Mouse (Mus musculus): Measurements from ENCODE around the gene Slc25a11.

Gene Slc25a11

DNA sequence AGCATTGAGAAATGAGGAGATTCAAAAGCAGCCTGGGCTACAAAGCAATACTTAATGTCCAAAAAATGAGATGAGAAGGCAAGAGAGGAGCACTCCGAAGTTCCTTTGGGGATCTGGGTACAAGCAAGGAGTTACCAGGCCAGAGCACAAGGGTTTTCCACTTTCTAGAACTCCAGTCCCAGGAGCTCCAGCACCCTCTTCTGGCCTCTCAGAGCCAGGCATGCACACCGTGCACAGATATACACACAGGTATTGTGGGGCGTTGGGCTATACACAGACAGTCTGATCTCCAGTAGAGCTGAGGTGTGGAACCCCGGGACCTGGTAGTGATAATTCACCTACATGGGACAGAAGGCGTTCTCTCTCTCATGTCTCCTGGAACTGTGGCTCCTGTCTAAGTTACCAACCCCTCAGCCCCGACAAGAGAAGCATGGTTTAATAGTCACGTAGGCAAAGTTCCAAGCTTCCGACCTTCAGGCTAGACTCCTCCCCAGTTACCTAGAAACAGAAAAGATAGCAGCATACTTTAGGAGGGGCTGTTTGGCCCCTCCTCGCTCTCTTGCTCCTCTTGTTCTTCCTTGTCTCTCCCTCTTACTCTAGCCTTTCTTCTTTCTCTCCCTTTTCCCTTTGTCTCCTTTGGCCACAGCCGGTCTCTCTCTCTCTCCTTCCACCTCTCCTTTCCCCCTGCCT, 24.1 kb downstream of the Slc25a11 start:
- DNase-seq (ENCODE audit: extremely low read depth, low read depth, low spot score), result no peak

DNA sequence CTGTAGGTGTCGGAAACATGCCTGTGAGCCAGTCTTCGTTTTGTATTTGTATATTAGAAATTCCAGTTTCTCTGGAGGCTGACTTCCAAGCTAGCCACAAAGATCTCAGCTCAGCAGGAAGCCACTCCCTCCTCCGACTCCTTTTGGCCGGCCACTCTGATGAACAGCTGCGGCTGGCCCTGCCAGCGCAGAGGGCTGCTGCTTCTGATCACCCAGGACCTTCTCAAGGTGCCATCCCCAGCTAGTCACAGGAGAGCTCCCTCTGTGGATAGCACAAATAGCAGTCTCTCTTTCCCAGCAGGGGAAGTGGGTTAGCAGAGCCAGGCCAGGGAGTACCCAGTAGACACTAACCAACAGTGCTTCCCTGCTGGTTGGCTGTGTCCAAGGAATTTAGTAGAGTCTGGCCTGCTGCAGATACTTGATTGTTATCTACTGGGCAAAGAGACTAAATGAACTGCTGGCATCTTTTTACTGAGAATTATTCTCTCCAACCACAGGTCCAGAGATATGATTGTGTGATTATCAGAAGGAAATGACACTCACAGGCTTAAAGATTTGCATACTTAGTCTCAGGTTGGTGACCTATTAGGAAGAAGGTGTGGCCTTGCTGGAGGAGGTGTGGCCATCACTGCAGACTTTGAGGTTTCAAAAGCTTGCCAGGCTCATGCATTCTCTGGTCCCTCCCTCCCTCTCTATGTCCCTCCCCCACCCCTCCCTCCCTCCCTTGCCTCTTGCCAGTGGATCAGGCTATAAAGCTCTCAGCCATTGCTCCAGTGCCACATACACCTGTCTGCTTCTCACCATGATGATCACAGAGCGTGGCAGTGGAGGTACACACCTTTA, 25.1 kb downstream of the Slc25a11 start:
- no peak for DNase-seq (ENCODE audit: extremely low read depth, low read depth, low spot score)

- no peak for DNase-seq (ENCODE audit: extremely low read depth, low read depth, low spot score)
Measured at GRCm38 (mm10) chr11:70619101-70619500, 28.2 kb downstream of the Slc25a11 start, which contains the start of gene Chrne. Chrne (minus strand) TSS chr11:70619216.

DNA sequence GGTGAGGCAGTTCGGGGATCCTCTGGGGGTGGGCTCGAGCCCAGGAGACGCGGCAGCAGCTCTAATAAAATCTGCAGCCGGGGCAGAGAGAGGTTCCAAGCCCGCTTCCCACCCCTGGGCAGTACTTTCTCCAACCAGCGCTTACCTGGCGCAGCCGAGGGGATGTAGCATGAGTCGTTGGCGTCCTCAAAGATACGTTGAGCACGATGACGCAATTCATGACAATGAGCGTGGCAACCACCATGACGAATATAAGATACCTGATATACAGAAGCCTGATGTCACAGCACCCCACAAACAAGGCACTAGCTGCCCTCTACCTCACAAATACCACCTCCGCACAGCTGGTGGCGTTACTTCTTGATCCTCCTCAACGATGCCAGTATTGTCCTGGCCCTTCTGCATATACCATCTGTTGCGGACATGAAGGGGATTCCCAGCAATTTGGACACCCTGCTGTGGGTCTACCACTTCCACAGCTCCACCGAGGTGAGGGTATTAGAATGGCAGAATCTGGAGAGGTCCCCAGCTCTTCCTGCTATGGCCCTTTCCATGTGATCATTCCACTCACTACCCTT, 31.7 kb downstream of the Slc25a11 start, which contains the start of gene 4930544D05Rik:
TSS of gene 4930544D05Rik (plus strand) at position 333 of the 578 bp plus-strand sequence.
- DNase-seq (ENCODE audit: extremely low read depth, low read depth, low spot score), result no peak

DNA sequence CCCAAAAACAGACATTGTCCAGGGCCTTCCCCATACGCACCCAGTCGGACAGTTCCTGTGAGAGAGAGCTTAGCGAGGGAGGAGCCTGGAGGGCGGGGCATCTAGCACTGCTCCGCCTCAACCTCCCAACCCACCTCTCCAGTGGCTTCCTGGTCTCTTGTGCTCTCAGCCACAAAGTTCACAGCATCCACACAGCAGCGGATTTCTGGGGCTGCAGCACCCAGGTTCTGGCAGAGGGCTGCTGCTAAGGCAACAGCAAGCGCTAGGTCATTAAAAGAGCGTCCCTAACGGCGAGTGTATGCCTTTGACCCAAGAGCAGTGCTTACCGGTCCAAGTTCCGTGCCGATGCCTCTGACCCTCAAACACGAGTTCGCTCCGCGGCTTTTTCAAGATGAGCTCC, 32.2 kb downstream of the Slc25a11 start:
- DNase-seq (ENCODE audit: extremely low read depth, low read depth, low spot score), result no peak

DNA sequence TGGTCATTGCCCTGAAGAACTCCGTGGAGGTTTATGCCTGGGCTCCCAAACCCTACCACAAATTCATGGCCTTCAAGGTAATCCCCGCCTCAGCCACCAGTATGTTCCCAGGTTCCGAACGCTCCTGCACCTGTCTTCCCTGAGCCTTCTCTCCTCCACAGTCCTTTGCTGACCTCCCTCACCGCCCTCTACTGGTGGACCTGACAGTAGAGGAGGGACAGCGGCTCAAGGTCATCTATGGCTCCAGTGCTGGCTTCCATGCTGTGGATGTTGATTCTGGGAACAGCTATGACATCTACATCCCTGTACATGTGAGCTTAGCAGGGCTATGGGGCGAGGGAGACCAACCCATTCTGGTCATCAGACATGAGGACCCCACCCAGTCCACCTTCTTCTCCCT, 34.8 kb downstream of the Slc25a11 start:
- DNase-seq (ENCODE audit: extremely low read depth, low read depth, low spot score), result no peak

GRCm38 (mm10) chr11:70610752-70611151, 36.5 kb downstream of the Slc25a11 start:
- DNase-seq (ENCODE audit: extremely low read depth, low read depth, low spot score), result no peak

DNA sequence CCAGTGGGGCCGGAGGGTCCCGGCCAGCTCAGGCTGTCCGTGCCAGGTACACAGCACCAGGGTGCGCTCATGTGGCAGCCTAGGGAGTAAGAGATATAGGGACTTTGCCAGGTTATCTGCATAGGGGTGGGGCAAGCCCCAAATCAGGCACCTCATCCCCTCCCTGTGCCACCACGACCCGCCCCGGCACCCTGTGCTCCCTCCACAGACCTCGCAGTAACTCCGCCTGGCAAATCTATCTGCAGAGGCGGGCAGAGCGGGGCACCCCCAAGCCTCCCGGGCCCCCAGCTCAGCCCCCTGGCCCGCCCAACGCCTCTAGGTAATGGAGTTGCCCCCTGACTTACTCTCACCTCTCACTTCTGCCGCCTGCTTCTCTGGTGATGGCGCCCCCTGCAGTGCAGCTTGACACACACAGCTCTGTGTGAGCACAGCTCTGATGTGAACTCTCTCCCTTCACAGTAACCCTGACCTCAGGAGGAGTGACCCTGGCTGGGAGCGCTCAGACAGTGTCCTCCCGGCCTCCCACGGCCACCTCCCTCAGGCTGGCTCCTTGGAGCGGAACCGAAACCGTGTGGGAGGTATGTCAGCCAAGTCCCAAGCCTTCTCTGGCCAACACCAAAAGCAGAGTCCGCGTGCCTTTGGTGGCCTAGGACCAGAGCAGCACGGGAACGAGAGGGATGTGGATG, 38.8 kb downstream of the Slc25a11 start:
- no peak for DNase-seq (ENCODE audit: extremely low read depth, low read depth, low spot score)

DNA sequence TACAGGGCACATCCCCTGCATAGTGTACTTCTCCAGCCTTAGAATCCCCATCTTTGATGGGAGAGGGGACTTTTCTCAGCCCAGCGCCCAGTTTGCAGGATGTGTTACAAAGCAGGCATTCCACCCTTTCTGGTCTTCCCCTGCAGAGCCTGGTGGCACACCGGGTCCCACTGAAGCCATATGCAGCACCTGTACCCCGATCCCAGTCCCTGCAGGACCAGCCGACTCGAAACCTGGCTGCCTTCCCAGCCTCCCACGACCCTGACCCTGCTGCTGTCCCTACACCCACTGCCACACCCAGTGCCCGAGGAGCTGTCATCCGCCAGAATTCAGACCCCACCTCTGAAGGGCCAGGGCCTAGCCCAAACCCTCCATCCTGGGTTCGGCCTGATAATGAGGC, 39.7 kb downstream of the Slc25a11 start:
- DNase-seq (ENCODE audit: extremely low read depth, low read depth, low spot score), result no peak

- no peak for DNase-seq (ENCODE audit: extremely low read depth, low read depth, low spot score)
Measured at GRCm38 (mm10) chr11:70606717-70607116, 40.6 kb downstream of the Slc25a11 start.

GRCm38 (mm10) chr11:70605024-70605566, 42.2 kb downstream of the Slc25a11 start:
- no peak for DNase-seq (ENCODE audit: extremely low read depth, low read depth, low spot score)

GRCm38 (mm10) chr11:70598451-70598953, 48.8 kb downstream of the Slc25a11 start:
- no peak for DNase-seq (ENCODE audit: extremely low read depth, low read depth, low spot score)

GRCm38 (mm10) chr11:70597301-70597700, 50.0 kb downstream of the Slc25a11 start:
- DNase-seq (ENCODE audit: extremely low read depth, low read depth, low spot score), result no peak

DNA sequence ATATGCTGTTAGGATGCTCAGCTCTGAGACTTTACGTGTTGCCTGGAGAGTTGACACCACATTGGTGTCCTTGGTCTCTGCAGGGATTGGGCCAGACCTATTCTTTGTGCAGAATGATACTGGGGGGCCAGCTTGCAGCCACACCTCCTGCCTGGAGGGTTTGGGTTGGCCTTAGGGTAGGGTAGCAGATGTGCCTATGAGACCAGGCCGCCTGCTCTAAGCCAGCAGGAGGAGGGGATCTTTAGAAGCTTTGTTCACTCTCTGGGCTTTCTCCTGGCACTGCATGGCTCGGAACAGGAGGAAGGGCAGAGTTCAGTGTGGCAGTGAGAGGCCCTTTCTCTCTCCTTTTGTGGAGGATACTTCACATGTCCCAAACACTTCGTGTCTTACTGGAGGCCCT, 51.2 kb downstream of the Slc25a11 start:
- no peak for DNase-seq (ENCODE audit: extremely low read depth, low read depth, low spot score)

DNA sequence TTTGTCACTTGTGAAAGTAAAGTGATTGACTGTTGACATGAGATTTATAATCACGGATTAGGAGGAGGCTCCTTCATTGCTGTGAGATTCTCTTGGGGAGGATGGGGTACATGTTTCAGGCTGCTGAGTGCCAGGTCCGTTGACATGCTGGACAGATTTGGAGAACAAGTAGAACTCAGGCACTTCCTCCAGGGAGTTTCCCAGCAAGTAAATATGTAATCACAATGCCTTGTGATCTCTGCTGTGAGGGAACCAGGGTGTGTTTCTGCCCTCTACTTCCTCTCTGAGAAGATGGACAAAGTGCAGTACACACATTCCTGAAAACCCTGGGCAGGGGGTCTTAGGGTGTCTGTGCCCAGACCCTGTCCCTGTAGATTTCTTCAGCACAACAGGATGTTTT, 51.6 kb downstream of the Slc25a11 start:
- DNase-seq (ENCODE audit: extremely low read depth, low read depth, low spot score), result no peak

GRCm38 (mm10) chr11:70594253-70594989, 52.9 kb downstream of the Slc25a11 start:
- no peak for DNase-seq (ENCODE audit: extremely low read depth, low read depth, low spot score)

Measured in fat pad, adult 2 months (tissue).